Mouse (Mus musculus): ENCODE data around the gene Fam122a. TPM values are rescaled to one million over a fixed set of nuclear protein-coding genes. Genes with fewer than 3 reads are reported as not detected.

Gene Fam122a
- polyA plus RNA-seq, 1 experiment from 2014 or later, result 49.4 TPM

Other genes starting within 250 kb of the Fam122a start
- gene Fxn, start 196.8 kb downstream of the Fam122a start, polyA plus RNA-seq (2015; fragmentation: Nextera tagmentation; extraction: Ambion mirVana), result 36.0 and 38.6 TPM in 2 replicates
- 0.72 and 0.77 TPM in 2 replicates for gene Pip5k1b, start 78.5 kb upstream of the Fam122a start, polyA plus RNA-seq (2015; fragmentation: Nextera tagmentation; extraction: Ambion mirVana)
- gene Tmem252, start 196.7 kb upstream of the Fam122a start, polyA plus RNA-seq (2015; fragmentation: Nextera tagmentation; extraction: Ambion mirVana), result 1.5 and 1.6 TPM in 2 replicates